12 mouse cellular contexts compared by ENCODE assay signal in the genomic region with DNA sequence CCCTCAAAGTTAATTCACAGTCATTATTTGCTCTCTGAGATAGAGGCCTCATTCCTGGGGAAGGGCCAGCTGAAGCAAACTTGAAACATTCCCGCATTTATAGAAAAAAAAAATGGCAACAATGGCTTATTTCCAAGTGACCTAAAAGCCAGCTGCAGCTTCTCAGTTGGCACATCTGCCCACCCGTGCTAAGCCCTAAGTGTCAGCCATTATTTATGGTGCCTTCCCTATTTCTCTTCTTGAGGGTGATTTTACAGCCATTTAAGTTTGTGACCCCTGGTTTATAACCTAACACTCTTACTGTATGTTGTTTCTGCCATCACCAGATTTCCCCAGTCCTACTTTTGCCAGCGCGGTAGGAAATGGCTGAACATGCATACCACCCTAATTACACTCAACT. TPM values are rescaled to one million over a fixed set of nuclear protein-coding genes. Genes with fewer than 3 reads are reported as not detected.
DNase-seq lines count a peak whose midpoint lies in the region; ATAC-seq lines count a peak whose summit lies in the region.
"Had no signal": no experiment of that assay in that cellular context is flagged by ENCODE, and none has a peak within 500 bp of the region (broad histone marks: within the 10 kb centered on the region; RNA-seq: fewer than 3 reads in every experiment).

No protein-coding gene starts in this region.

- H3K36me3 ChIP-seq in hindbrain, embryonic 13.5 days: no peaks in the 10 kb centered on the region
- H3K36me3 ChIP-seq in hindbrain, embryonic 12.5 days: no peaks in the 10 kb centered on the region
- H3K36me3 ChIP-seq in forebrain, embryonic 13.5 days (ENCODE audit: poor library complexity, severe bottlenecking): no peaks in the 10 kb centered on the region
- no peaks in the 10 kb centered on the region for H3K36me3 ChIP-seq in liver, embryonic 16.5 days (ENCODE audit: control insufficient read depth, insufficient read depth)
- H3K36me3 ChIP-seq: embryonic facial prominence, embryonic 13.5 days; G1E had no signal

- H3K27me3 ChIP-seq in hindbrain, embryonic 13.5 days: 0 out of 2 replicates have a peak, but pooled peaks cover 4% of the 10 kb centered on the region
- H3K27me3 ChIP-seq in hindbrain, embryonic 12.5 days: 0 out of 2 replicates have a peak, but pooled peaks cover 7% of the 10 kb centered on the region
- 0 out of 2 replicates have a peak, but pooled peaks cover 4% of the 10 kb centered on the region for H3K27me3 ChIP-seq in forebrain, embryonic 13.5 days
- no peaks in the 10 kb centered on the region for H3K27me3 ChIP-seq in liver, embryonic 16.5 days (ENCODE audit: control insufficient read depth, insufficient read depth, low read depth, low read length)
- H3K27me3 ChIP-seq: embryonic facial prominence, embryonic 13.5 days had no signal

- peak overlapping the region; percentile 88; the same call in 1 of the 2 replicates for H3K27ac ChIP-seq in hindbrain, embryonic 13.5 days
- H3K27ac ChIP-seq in hindbrain, embryonic 12.5 days: no peak overlapping the region
- H3K27ac ChIP-seq in forebrain, embryonic 13.5 days: 0 out of 2 replicates have a peak overlapping the region, but pooled peaks have one; percentile 63
- no peak overlapping the region for H3K27ac ChIP-seq in liver, embryonic 16.5 days (ENCODE audit: low read length)
- H3K27ac ChIP-seq: embryonic facial prominence, embryonic 13.5 days; macrophage had no signal

- DNase-seq in MN1 (ENCODE audit: low spot score): peak; percentile 42
- no peak for DNase-seq in spleen, postnatal 4 days (ENCODE audit: low spot score in 2 of 2)
- DNase-seq in layer of hippocampus, postnatal 36 days: no peak
- DNase-seq: thymus, postnatal 25 days had no signal

- peaks cover 14% of the 10 kb centered on the region for H3K4me1 ChIP-seq in hindbrain, embryonic 13.5 days (replicated peaks)
- no peaks in the 10 kb centered on the region for H3K4me1 ChIP-seq in hindbrain, embryonic 12.5 days
- H3K4me1 ChIP-seq in forebrain, embryonic 13.5 days: peaks cover 11% of the 10 kb centered on the region
- peaks cover 35% of the 10 kb centered on the region for H3K4me1 ChIP-seq in liver, embryonic 16.5 days (ENCODE audit: control insufficient read depth, low read depth, low read length)

- 60% methylated on average over 4 of the region's 4 CpGs for WGBS in hindbrain, embryonic 13.5 days
- WGBS in hindbrain, embryonic 12.5 days: 74% methylated on average over 4 of the region's 4 CpGs
- WGBS in forebrain, embryonic 13.5 days: 49% methylated on average over 4 of the region's 4 CpGs
- WGBS in liver, embryonic 16.5 days (ENCODE audit: insufficient replicate concordance): 64% methylated on average over 4 of the region's 4 CpGs

- ATAC-seq in hindbrain, embryonic 13.5 days (ENCODE audit: low FRiP score): no peak
- ATAC-seq in hindbrain, embryonic 12.5 days (ENCODE audit: low FRiP score): no peak
- no peak for ATAC-seq in forebrain, embryonic 13.5 days
- no peak for ATAC-seq in liver, embryonic 16.5 days (ENCODE audit: low read depth)
- no peak for ATAC-seq in granulocyte monocyte progenitor cell, adult 5-6 weeks (replicated peaks; ENCODE audit: poor library complexity, severe bottlenecking)

- H3K9me3 ChIP-seq in hindbrain, embryonic 13.5 days: no peaks in the 10 kb centered on the region
- H3K9me3 ChIP-seq in hindbrain, embryonic 12.5 days (replicated peaks): no peaks in the 10 kb centered on the region
- no peaks in the 10 kb centered on the region for H3K9me3 ChIP-seq in forebrain, embryonic 13.5 days (replicated peaks)
- H3K9me3 ChIP-seq in liver, embryonic 16.5 days (replicated peaks; ENCODE audit: control insufficient read depth, low read length): no peaks in the 10 kb centered on the region
- H3K9me3 ChIP-seq: embryonic facial prominence, embryonic 13.5 days had no signal

- no peak overlapping the region for H3K4me3 ChIP-seq in hindbrain, embryonic 13.5 days
- no peak overlapping the region for H3K4me3 ChIP-seq in hindbrain, embryonic 12.5 days
- no peak overlapping the region; the same call in 1 of the 2 replicates for H3K4me3 ChIP-seq in forebrain, embryonic 13.5 days
- no peak overlapping the region for H3K4me3 ChIP-seq in liver, embryonic 16.5 days (ENCODE audit: low read depth, low read length)

- peak overlapping the region; percentile 96 for H3K4me2 ChIP-seq in hindbrain, embryonic 13.5 days
- no peak overlapping the region for H3K4me2 ChIP-seq in hindbrain, embryonic 12.5 days (replicated peaks)
- H3K4me2 ChIP-seq in forebrain, embryonic 13.5 days: peak overlapping the region; percentile 93
- H3K4me2 ChIP-seq in liver, embryonic 16.5 days (ENCODE audit: low read depth, low read length): peak overlapping the region; percentile 98

- H3K9ac ChIP-seq in hindbrain, embryonic 13.5 days: no peak overlapping the region
- no peak overlapping the region for H3K9ac ChIP-seq in hindbrain, embryonic 12.5 days
- no peak overlapping the region for H3K9ac ChIP-seq in forebrain, embryonic 13.5 days
- H3K9ac ChIP-seq in liver, embryonic 16.5 days (ENCODE audit: low read depth, low read length): no peak overlapping the region

RNA-seq across cellular contexts. Expression of gene Kbtbd12, which starts 11.3 kb away (rescaled TPM):
- polyA plus RNA-seq in hindbrain, embryonic 13.5 days (2015; fragmentation: Nextera tagmentation; extraction: Ambion mirVana): 0.14 and 0.26 TPM in 2 replicates
- not detected in 2 replicates for polyA plus RNA-seq in hindbrain, embryonic 12.5 days (2016; fragmentation: Nextera tagmentation; extraction: Ambion mirVana)
- polyA plus RNA-seq in forebrain, embryonic 13.5 days (2015; fragmentation: Nextera tagmentation; extraction: Ambion mirVana): 0.20 TPM in 1 of 2 replicates, not detected in the other
- 1.4 TPM in 2 replicates for polyA plus RNA-seq in liver, embryonic 16.5 days (2015; fragmentation: Nextera tagmentation; extraction: Ambion mirVana)
- total RNA-seq in layer of hippocampus, postnatal 36 days (2021): under 1 TPM; 0.30 to 0.33 TPM
- not detected in 2 replicates for total RNA-seq in granulocyte monocyte progenitor cell, adult 5-6 weeks (2014; fragmentation: Nextera tagmentation)
- 0.05 and 1.1 TPM in 2 replicates for total RNA-seq in granulocyte monocyte progenitor cell, adult 5-6 weeks (2017)
- polyA plus RNA-seq: G1E had no signal

Comparison
In these comparisons a context has a peak if more than half of its experiments do, and no peak if none do; other contexts are left out.
1. H3K27ac ChIP-seq: peak in hindbrain, embryonic 13.5 days (single experiment) and forebrain, embryonic 13.5 days (single experiment); none in hindbrain, embryonic 12.5 days (single experiment) and liver, embryonic 16.5 days (single experiment).